Mouse (Mus musculus): ENCODE measurements around the gene Pzp.

Gene Pzp

DNA sequence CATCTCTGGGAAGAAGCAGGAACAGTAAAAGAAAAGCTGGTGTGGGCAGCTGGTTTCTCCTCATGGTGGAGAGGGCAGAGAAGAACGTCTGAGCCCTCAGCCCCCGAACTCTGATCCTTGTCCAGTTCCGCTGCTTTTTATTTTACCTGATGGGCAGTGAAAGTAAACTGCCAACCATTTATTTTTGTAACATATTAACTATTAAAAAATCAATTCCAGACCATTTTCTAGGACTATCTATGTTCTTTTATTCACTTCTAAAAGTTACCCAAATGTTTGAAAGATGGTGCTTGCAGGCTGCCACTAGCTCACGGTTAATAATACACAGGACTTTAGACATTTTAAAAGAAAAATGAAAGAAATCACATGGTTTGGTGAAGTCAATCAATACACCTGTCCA lies at the start of gene Pzp:
TSS of gene Pzp (minus strand) at position 120 of the 400 bp plus-strand sequence.
- in situ Hi-C loops (cut with MboI; ENCODE audit: unreplicated experiment in 2 of 2): no loop called here

DNA sequence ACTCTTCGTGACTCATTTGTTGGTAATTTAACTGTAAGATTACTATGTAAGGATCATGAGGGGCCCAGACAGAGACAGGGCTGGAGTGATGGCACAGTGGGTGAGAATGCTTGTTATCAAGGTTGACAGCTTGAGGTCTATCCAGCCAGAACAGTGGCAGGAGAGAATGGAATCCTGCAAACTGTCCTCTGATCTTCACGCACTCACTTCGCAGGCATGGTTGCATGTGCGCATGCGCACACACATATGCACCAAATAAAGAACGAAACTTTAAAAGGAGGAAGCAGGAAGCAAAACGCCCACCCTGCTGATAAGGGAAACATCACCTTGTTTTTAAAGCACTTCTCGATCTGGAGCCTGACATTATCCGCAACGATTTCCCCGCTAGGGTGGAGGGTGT lies 40.1 kb upstream of the Pzp start:
- in situ Hi-C loops (cut with MboI; ENCODE audit: unreplicated experiment in 2 of 2): no loop called here

DNA sequence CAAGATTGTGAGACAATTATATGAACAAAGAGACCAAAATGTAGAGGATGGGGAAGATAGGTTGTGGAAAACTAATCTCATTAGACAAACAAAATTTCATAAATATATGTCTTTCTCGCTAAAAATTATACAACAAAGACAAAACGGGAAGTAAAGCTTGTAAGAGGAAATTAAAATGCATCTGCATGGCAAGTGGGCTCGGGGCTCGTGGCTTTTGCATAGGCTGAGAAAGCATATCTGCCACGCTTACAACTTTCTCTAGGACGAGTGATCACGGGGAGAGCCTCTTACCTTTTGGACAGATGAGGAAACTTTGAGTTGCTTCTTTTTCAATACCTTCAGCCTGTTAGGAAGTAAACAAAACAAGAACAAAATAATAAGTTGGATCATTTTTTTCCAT lies 27.5 kb upstream of the Pzp start:
- in situ Hi-C loops (cut with MboI; ENCODE audit: unreplicated experiment in 2 of 2): no loop called here

GRCm38 (mm10) chr6:128549463-128550452 lies 23.2 kb upstream of the Pzp start:
- in situ Hi-C loops (cut with MboI; ENCODE audit: unreplicated experiment in 2 of 2): no loop called here

DNA sequence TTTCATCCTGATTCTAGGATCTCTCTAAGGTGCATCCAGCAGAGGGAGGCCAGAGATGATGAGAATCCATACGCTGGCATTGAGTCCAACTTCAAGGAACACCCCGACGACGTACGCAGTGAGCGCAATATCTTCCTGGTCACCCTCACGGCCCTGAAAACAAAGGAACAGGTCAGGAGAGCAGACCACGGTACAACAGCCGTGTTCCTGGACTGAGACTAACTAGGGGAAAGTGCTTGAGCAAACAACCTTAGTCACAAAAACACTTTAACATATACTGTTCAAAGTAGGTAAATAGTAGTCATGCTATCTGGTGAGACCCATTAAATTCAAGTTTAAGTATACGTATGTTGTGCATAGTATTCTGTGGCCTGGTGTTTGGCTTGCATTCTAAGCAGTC lies 22.0 kb upstream of the Pzp start:
- in situ Hi-C loops (cut with MboI; ENCODE audit: unreplicated experiment in 2 of 2): no loop called here

DNA sequence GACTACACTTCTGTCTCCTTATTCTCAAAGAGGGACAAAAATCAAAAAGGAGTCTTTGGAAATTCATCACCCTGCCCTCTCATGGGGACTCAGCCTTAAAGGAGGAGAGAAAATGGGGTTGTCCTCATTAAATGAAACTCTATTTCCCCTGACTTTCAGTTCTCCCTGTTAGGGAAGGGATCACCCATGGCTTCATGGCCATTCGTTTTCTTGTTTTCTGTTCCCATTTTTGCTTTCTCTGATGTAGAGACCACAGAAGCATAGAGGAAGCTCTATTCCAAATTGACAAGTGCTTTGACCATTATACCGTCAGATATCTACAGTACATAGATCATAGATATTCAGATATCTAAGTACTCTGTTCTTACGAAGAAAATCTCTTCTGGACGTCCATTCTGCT lies 18.9 kb upstream of the Pzp start:
- in situ Hi-C loops (cut with MboI; ENCODE audit: unreplicated experiment in 2 of 2): no loop called here

DNA sequence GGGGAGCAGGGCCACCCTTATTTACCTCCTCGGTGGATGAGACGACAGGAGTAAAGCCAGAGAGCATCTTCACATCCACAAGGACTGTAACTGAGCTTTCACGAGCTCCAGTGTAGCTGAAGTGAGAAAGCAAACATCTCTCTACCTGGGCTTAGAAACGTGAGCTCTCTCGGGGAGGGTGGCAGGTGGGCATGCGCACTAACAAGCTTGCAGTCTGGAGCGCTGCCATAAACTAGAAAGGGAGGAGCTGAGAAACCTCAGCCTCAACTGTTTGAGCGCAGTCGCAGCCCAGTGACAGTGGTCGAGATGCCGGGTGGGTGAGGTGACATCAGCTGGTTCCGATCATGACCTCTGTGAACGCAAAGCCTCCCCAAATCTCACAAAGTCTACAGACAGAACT lies 16.7 kb upstream of the Pzp start:
- in situ Hi-C loops (cut with MboI; ENCODE audit: unreplicated experiment in 2 of 2): no loop called here

DNA sequence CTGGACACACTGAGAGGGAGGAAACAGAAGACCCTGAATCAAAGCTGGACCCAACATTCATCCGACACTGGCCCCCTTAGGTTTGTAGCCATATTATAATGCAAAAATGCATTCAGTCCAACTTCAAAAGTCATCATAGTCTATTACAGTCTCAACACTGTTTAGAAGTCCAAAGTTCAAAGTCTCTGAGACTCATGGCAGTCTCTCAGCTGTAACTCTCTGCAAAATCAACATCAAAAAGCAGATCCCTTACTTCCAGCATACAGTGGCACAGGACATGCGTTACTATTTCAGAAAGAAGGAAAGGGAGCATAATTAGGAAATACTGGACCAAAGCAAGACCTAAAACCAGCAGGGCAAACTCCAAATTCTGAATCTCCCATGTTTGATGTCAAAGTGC lies 8.7 kb upstream of the Pzp start:
- in situ Hi-C loops (cut with MboI; ENCODE audit: unreplicated experiment in 2 of 2): no loop called here

DNA sequence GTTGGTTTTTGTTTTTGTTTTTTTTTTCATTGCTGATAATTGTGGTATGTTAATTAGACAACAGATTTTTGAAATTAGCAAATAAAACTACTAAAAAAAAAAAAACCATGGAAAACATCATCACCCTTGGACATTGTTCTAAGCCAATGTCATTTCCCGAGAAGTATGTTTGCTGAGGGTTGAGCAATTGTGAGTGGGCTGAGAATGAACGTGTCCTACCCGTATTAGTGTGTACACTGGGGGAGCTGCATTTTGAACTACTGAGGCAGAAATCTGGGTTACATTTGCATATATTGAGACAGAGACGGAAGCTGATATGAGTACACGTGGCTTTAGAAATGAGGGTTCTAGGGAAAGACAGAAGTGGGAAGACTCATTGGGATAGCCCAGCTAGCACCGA lies 6.8 kb upstream of the Pzp start:
- in situ Hi-C loops (cut with MboI; ENCODE audit: unreplicated experiment in 2 of 2): no loop called here

DNA sequence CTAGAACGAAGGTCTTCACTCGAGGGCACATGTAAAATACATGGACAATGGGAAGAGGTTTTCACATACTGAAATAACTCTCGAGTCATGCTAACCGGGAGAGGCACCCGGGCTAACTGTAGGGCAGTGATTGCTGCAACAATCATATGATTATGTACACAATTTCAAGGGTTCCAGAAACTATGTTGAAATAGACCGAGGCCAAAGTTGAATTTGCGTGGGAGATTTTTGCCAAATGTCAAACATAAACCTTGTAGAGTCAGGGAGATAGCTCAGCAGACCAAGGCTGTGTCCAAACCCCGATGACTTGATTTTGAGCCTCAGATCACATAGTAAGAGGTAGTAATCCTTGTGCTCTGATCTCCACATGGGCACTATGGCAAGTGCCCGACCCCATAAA lies 6.2 kb upstream of the Pzp start:
- in situ Hi-C loops (cut with MboI; ENCODE audit: unreplicated experiment in 2 of 2): no loop called here

DNA sequence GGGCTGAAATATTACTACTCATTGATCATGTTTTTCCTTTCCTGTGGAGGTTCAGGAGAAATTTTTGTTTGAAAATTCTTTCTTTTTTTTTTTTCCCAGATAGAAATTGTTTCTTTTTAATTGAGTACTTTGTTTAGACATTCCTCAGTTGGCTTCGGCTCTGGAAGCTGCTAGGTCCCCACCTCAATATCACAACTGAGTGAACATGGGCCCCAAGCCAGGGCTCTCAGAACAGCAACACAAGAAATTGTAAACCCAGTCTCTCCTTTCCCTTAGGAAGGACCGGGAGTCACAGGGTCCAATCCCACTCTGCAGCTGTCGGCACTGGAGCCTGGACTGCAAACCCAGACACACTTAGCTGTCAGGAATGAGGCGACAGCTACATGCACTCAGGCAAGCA lies 2.0 kb upstream of the Pzp start:
- in situ Hi-C loops (cut with MboI; ENCODE audit: unreplicated experiment in 2 of 2): no loop called here

DNA sequence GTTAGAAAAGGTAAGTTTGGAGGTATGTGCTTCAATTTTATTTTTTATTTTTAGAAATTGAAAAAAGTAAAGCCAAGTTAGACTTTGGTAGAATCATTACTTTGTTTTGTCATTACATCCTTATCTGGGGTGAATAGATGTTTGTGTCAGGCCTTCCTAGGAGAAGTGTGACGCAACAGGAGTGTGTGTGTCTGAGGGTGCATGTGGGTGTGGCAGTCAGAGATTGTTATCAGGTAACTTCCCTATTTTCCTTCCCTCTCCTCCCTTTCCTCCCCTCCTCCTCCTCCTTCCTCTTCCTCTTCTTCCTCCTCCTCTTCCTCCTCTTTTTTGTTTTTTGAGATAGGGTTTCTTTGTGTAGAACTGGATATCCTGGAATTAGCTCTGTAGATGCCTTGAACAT lies 590 bp upstream of the Pzp start:
- in situ Hi-C loops (cut with MboI; ENCODE audit: unreplicated experiment in 2 of 2): no loop called here

DNA sequence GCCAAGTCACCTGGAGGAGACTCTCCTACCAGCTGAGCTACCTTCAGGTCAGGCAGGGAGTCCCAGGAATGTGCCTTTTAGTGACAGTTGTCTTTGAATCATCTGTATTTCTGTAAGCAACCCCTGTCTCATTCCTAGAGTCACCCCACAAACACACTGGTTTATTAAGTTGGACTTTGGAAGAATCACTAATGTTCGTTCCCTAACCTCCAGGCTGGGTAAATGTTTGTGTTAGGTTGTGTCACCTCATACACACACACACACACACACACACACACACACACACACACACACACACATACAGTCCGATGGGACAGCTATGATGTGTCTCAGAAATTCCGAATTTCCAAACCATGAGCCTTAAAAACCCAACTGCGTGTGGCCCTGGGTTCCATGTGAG lies 719 bp downstream of the Pzp start:
- in situ Hi-C loops (cut with MboI; ENCODE audit: unreplicated experiment in 2 of 2): no loop called here

DNA sequence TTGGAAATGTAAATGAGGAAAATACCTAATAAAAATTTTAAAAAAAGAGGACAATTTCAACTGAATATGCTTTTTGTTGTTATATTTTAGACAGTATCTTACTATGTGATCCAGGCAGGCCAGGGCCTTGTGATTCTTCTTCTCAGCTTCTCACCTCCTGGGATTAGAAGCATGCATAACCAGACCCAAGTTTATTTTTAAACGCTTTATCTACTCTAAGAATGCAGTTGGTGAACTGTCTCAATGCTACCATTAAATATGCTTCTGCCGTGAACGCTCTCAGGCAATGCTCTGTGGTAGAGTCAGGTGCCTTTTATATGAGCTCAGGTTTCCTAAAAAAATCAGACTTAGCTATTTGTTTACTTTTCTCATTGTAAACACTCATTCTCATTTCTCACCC lies 3.2 kb downstream of the Pzp start:
- in situ Hi-C loops (cut with MboI; ENCODE audit: unreplicated experiment in 2 of 2): no loop called here

DNA sequence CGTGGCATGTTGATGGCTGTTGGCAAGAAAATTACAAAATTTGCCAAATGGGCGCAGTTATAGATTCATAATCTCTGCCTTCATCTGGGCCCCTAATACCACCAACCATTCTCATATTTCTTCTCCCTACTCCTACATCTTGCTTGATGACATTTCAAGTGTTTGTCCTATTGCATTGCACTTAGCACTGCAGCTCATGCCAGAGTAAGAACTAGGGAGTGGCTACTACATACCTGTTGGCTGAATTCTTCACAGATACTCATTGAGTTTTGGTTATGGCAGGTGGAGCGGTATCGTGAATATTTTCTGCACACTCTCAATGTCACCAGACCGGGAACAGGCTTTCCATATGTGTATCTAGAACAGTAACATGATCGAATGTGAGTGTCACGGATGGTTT lies 7.4 kb downstream of the Pzp start:
- in situ Hi-C loops (cut with MboI; ENCODE audit: unreplicated experiment in 2 of 2): no loop called here

DNA sequence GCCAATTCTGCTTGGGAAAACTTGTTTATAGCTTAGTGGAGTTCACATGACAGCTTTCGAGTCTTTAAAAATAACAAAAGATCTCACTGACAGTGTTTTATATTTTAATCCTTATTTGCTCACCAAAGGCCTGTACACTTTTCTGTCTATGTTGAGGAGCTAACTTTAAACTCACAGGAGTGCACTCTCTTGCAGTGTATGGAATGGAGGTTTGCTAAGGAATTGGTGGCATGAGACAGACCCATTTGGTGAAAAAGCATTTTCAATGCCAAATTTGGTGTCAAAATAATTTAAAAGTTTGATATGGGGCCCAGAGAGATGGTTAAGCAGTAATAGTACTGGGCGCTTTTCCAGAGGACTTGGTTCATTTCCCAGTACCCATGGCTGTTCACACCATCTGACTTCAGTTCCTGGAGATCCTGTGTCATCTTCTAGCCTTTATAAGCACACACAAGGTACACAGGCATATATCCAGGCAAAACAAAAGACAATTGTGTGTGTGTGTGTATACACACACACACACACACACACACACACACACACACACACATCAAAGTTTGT lies 20.8 kb downstream of the Pzp start:
- in situ Hi-C loops (cut with MboI; ENCODE audit: unreplicated experiment in 2 of 2): no loop called here

DNA sequence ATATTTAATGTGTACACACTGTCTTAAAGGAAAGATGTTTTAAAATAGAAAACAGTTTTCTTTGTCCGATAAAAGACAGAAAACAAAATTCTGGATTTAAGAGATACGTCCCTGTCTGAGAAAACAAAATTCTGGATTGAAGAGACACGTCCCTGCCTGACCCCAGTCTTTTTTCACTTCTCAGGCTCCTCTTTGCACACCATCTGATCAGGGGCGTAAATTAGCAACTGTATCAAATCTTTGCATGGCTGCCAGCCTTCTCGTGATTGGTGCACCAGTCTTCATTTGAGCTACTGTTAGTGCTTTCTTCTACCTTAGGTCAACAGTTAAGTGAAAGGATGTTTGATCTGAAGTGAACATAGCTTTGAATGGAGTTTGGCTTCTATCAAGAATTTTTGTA lies 21.8 kb downstream of the Pzp start:
- in situ Hi-C loops (cut with MboI; ENCODE audit: unreplicated experiment in 2 of 2): no loop called here

DNA sequence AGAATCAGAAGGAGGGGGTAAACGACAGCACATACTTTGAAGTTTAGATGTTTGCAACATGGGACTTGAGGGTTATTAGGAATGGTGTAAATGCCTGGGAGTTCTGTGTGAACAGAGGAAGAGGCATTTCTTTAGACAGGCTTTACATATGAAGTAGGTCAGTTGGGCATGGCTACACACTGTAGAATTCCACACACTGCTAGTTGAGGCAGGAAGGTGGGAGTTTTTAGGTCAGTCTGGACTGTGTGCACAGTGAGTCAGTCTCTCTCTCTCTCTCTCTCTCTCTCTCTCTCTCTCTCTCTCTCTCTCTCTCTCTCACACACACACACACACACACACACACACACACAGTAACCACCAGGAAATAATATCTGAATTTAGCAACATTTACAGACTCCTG lies 31.2 kb downstream of the Pzp start:
- in situ Hi-C loops (cut with MboI; ENCODE audit: unreplicated experiment in 2 of 2): no loop called here

- in situ Hi-C loops (cut with MboI; ENCODE audit: unreplicated experiment in 2 of 2): no loop called here
These were observed 31.7 kb downstream of the Pzp start for GRCm38 (mm10) chr6:128494646-128495331.

GRCm38 (mm10) chr6:128491916-128492315 lies 34.6 kb downstream of the Pzp start:
- in situ Hi-C loops (cut with MboI; ENCODE audit: unreplicated experiment in 2 of 2): no loop called here

GRCm38 (mm10) chr6:128490141-128490540 lies 36.4 kb downstream of the Pzp start:
- in situ Hi-C loops (cut with MboI; ENCODE audit: unreplicated experiment in 2 of 2): no loop called here

DNA sequence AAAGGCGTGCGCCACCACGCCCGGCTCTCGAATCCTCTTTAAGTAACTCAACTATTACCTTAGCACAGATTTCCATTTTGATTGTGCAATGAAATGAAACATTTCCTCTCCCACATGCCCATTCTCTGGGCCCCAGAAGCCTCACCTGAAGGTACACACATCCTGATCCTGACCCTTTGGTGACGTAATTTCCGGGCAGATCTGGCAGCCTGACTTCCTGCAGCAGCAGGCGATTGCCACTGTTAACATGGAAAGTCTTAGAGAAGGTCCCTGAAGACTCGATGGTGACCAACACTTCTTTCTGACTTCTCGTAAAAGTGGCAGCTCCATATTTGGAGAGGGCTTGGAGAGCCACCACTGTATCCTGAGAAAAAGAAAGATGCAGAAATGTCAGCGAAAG lies 38.8 kb downstream of the Pzp start:
- in situ Hi-C loops (cut with MboI; ENCODE audit: unreplicated experiment in 2 of 2): no loop called here
